Mouse (Mus musculus) hindbrain, embryonic 14.5 days (tissue): ENCODE data around the gene R3hdm2. TPM values are rescaled to one million over a fixed set of nuclear protein-coding genes. Genes with fewer than 3 reads are reported as not detected.

Experiments used
- ATAC-seq: fragments of 200-750 bp; cut with Nextera tagmentation; 2 replicates; pipeline ENCODE4 v1.8.0; 2017; ENCODE audit warnings: moderate number of reproducible peaks, mild to moderate bottlenecking, moderate TSS enrichment, moderate library complexity; ENCODE audit not compliant: low FRiP score
- DNase-seq: peaks from one replicate; pipeline ENCODE4 v3.0.0-alpha.2; 2015; ENCODE audit warnings: low spot score
- H3K27ac ChIP-seq: fragments of 300-500 bp; sonication (generic); 2 replicates; pipeline ENCODE4 v1.5.1; 2014; ENCODE audit warnings: mild to moderate bottlenecking, moderate library complexity
- H3K27me3 ChIP-seq: fragments of 300-500 bp; sonication (generic); 2 replicates; pipeline ENCODE4 v1.6.1; 2014; ENCODE audit warnings: mild to moderate bottlenecking, low read length, mixed read lengths; ENCODE audit not compliant: control insufficient read depth, insufficient read depth
- H3K36me3 ChIP-seq: fragments of 300-500 bp; sonication (generic); replicated peaks from 2 replicates; pipeline ENCODE4 v1.6.1; 2014; ENCODE audit not compliant: control insufficient read depth, insufficient read depth
- H3K4me1 ChIP-seq: fragments of 300-500 bp; sonication (generic); replicated peaks from 2 replicates; pipeline ENCODE4 v1.6.1; 2014; ENCODE audit warnings: antibody characterized with exemption, low read length, mixed read lengths; ENCODE audit not compliant: control insufficient read depth, insufficient read depth
- H3K4me2 ChIP-seq: fragments of 300-500 bp; sonication (generic); replicated peaks from 2 replicates; pipeline ENCODE4 v1.6.1; 2014; ENCODE audit warnings: mild to moderate bottlenecking, moderate library complexity
- H3K4me3 ChIP-seq: fragments of 300-500 bp; sonication (generic); replicated peaks from 2 replicates; pipeline ENCODE4 v1.5.1; 2014; ENCODE audit warnings: mild to moderate bottlenecking, low read length
- H3K9ac ChIP-seq: fragments of 300-500 bp; sonication (generic); 2 replicates; pipeline ENCODE4 v1.6.1; 2014
- H3K9me3 ChIP-seq: fragments of 300-500 bp; sonication (generic); 2 replicates; pipeline ENCODE4 v1.6.1; 2016; ENCODE audit warnings: low read length; ENCODE audit not compliant: control insufficient read depth
- WGBS: fragments of 180-500 bp; shearing (Covaris S2); extraction: QIAGEN DNeasy Blood & Tissue Kit; methylation state at CpG from one replicate; pipeline ENCODE4 v1.1.7; 2014; 5-methylcytosine and 5-hydroxymethylcytosine counted together
- polyA plus RNA-seq: library from polyadenylated mRNA; unstranded; fragments of >200 nt; fragmentation: Nextera tagmentation; extraction: Ambion mirVana; gene quantifications from 2 replicates; pipeline ENCODE4 v1.2.1, GENCODE M21; 2014

R3hdm2 gene
- polyA plus RNA-seq, 1 experiment from 2014 or later: 32.3 TPM

- Histone ChIP-seq H3K27ac (no peak overlapping the region), H3K4me1 (no peaks in the 10 kb centered on the region), H3K27me3 (no peaks in the 10 kb centered on the region), H3K9ac (no peak overlapping the region), H3K9me3 (no peaks in the 10 kb centered on the region), H3K36me3 (peaks cover 66% of the 10 kb centered on the region), H3K4me3 (no peak overlapping the region), H3K4me2 (no peak overlapping the region)
- ATAC-seq (no peak), DNase-seq (no peak)
- WGBS: 71% methylated on average over 3 of the region's 3 CpGs
These were observed 96.4 kb downstream of the R3hdm2 start for GRCm38 (mm10) chr10:127476541-127476940.

- no peak overlapping the region for H3K27ac ChIP-seq
- H3K9ac ChIP-seq: no peak overlapping the region
- DNase-seq: no peak
- no peaks in the 10 kb centered on the region for H3K27me3 ChIP-seq
- no peak for ATAC-seq
- no peak overlapping the region for H3K4me3 ChIP-seq
- H3K4me1 ChIP-seq: no peaks in the 10 kb centered on the region
- WGBS: 88% methylated on average over 7 of the region's 7 CpGs
- peaks cover 67% of the 10 kb centered on the region for H3K36me3 ChIP-seq
- no peak overlapping the region for H3K4me2 ChIP-seq
- no peaks in the 10 kb centered on the region for H3K9me3 ChIP-seq
These were observed 97.2 kb downstream of the R3hdm2 start for GRCm38 (mm10) chr10:127477301-127477700.

GRCm38 (mm10) chr10:127479131-127479530, 99.0 kb downstream of the R3hdm2 start:
- WGBS: 96% methylated on average over 4 of the region's 4 CpGs
- Histone ChIP-seq H3K36me3 (peaks cover 66% of the 10 kb centered on the region), H3K9ac (no peak overlapping the region), H3K9me3 (no peaks in the 10 kb centered on the region), H3K27ac (no peak overlapping the region), H3K27me3 (no peaks in the 10 kb centered on the region), H3K4me3 (no peak overlapping the region), H3K4me2 (no peak overlapping the region), H3K4me1 (no peaks in the 10 kb centered on the region)
- DNase-seq (peak; percentile 71), ATAC-seq (no peak)

- Histone ChIP-seq H3K4me1 (no peaks in the 10 kb centered on the region), H3K27ac (no peak overlapping the region), H3K36me3 (peaks cover 69% of the 10 kb centered on the region), H3K4me3 (no peak overlapping the region), H3K4me2 (no peak overlapping the region), H3K27me3 (no peaks in the 10 kb centered on the region), H3K9ac (no peak overlapping the region), H3K9me3 (no peaks in the 10 kb centered on the region)
- DNase-seq (no peak), ATAC-seq (no peak)
- WGBS: 85% methylated on average over 19 of the region's 19 CpGs
These were observed 101.0 kb downstream of the R3hdm2 start for GRCm38 (mm10) chr10:127480833-127481813.

- H3K27me3 ChIP-seq: no peaks in the 10 kb centered on the region
- no peak overlapping the region for H3K27ac ChIP-seq
- DNase-seq (no peak), ATAC-seq (no peak)
- no peaks in the 10 kb centered on the region for H3K9me3 ChIP-seq
- no peak overlapping the region for H3K9ac ChIP-seq
- H3K4me3 ChIP-seq: no peak overlapping the region
- H3K4me2 ChIP-seq: no peak overlapping the region
- peaks cover 8% of the 10 kb centered on the region for H3K4me1 ChIP-seq
- WGBS: 93% methylated on average over 10 of the region's 10 CpGs
- H3K36me3 ChIP-seq: peaks cover 75% of the 10 kb centered on the region
These were observed 105.1 kb downstream of the R3hdm2 start for GRCm38 (mm10) chr10:127485235-127485634.

- peaks cover 22% of the 10 kb centered on the region for H3K4me1 ChIP-seq
- DNase-seq: no peak
- H3K27me3 ChIP-seq: no peaks in the 10 kb centered on the region
- peaks cover 76% of the 10 kb centered on the region for H3K36me3 ChIP-seq
- ATAC-seq: no peak
- H3K4me3 ChIP-seq: no peak overlapping the region
- 72% methylated on average over 7 of the region's 7 CpGs for WGBS
- H3K9me3 ChIP-seq: no peaks in the 10 kb centered on the region
- H3K4me2 ChIP-seq: no peak overlapping the region
- no peak overlapping the region for H3K9ac ChIP-seq
- H3K27ac ChIP-seq: peak overlapping the region; percentile 74
These were observed 108.7 kb downstream of the R3hdm2 start for GRCm38 (mm10) chr10:127488856-127489255.

- Histone ChIP-seq H3K36me3 (peaks cover 76% of the 10 kb centered on the region), H3K4me3 (no peak overlapping the region), H3K4me2 (no peak overlapping the region), H3K27me3 (no peaks in the 10 kb centered on the region), H3K9me3 (no peaks in the 10 kb centered on the region), H3K9ac (peak overlapping the region; percentile 46; the same call in 1 of the 2 replicates), H3K27ac (peak overlapping the region; percentile 74), H3K4me1 (peaks cover 22% of the 10 kb centered on the region)
- peak; percentile 27 for DNase-seq
- peak; percentile 53 for ATAC-seq
- WGBS: 64% methylated on average over 18 of the region's 18 CpGs
These were observed 110.3 kb downstream of the R3hdm2 start for GRCm38 (mm10) chr10:127490160-127491127.

GRCm38 (mm10) chr10:127491128-127491512, 111.0 kb downstream of the R3hdm2 start:
- H3K9me3 ChIP-seq: no peaks in the 10 kb centered on the region
- H3K9ac ChIP-seq: 0 out of 2 replicates have a peak overlapping the region, but pooled peaks have one; percentile 46
- H3K36me3 ChIP-seq: peaks cover 76% of the 10 kb centered on the region
- H3K4me1 ChIP-seq: peaks cover 22% of the 10 kb centered on the region
- no peaks in the 10 kb centered on the region for H3K27me3 ChIP-seq
- no peak overlapping the region for H3K4me3 ChIP-seq
- ATAC-seq (peak; percentile 47; the same call in 1 of the 2 replicates), DNase-seq (no peak)
- no peak overlapping the region for H3K4me2 ChIP-seq
- 50% methylated on average over 8 of the region's 8 CpGs for WGBS
- H3K27ac ChIP-seq: peak overlapping the region; percentile 74

GRCm38 (mm10) chr10:127492118-127492517, 112.0 kb downstream of the R3hdm2 start:
- Histone ChIP-seq H3K9me3 (no peaks in the 10 kb centered on the region), H3K9ac (no peak overlapping the region), H3K27ac (peak overlapping the region; percentile 74; the same call in 1 of the 2 replicates), H3K4me3 (no peak overlapping the region), H3K4me1 (peaks cover 22% of the 10 kb centered on the region), H3K36me3 (peaks cover 80% of the 10 kb centered on the region), H3K4me2 (no peak overlapping the region), H3K27me3 (no peaks in the 10 kb centered on the region)
- ATAC-seq: no peak
- DNase-seq: no peak
- 88% methylated on average over 3 of the region's 3 CpGs for WGBS
